Mouse (Mus musculus) heart, embryonic 16.5 days (tissue): ENCODE data around the gene Gm10799. TPM values are rescaled to one million over a fixed set of nuclear protein-coding genes. Genes with fewer than 3 reads are reported as not detected.

ENCODE experiments used
- polyA plus RNA-seq: library from polyadenylated mRNA; unstranded; fragments of >200 nt; fragmentation: Nextera tagmentation; extraction: Ambion mirVana; gene quantifications from 2 replicates; pipeline ENCODE4 v1.2.1, GENCODE M21; 2015

Gene Gm10799
- polyA plus RNA-seq, 1 experiment from 2014 or later = not detected

Other genes starting within 250 kb of the Gm10799 start
- 17.2 and 17.8 TPM in 2 replicates for gene Lmo2, start 110.6 kb downstream of the Gm10799 start, polyA plus RNA-seq
- 46.7 and 49.8 TPM in 2 replicates for gene Fbxo3, start 40.8 kb downstream of the Gm10799 start, polyA plus RNA-seq
- gene 4931422A03Rik, start 40.2 kb downstream of the Gm10799 start, polyA plus RNA-seq = 2.1 and 2.6 TPM in 2 replicates
- not detected in 2 replicates for gene Gm10912, start 2.7 kb downstream of the Gm10799 start, polyA plus RNA-seq
- gene Cd59b, start 1.3 kb upstream of the Gm10799 start, polyA plus RNA-seq = 4.7 and 5.1 TPM in 2 replicates
- 51.5 and 53.5 TPM in 2 replicates for gene Cd59a, start 27.3 kb upstream of the Gm10799 start, polyA plus RNA-seq
- 0.19 TPM in 1 of 2 replicates, not detected in the other for gene A930018P22Rik, start 54.2 kb upstream of the Gm10799 start, polyA plus RNA-seq